Mouse (Mus musculus) midbrain, embryonic 16.5 days (tissue): ENCODE data around the gene Pex5. TPM values are rescaled to one million over a fixed set of nuclear protein-coding genes. Genes with fewer than 3 reads are reported as not detected.
"Not testable (repeated sequence)": the region's sequence is repeated elsewhere in the genome, so short reads cannot be mapped to it uniquely, and the experiment has no call there.

Experiments used
- ATAC-seq: fragments of 200-750 bp; cut with Nextera tagmentation; 2 replicates; pipeline ENCODE4 v1.8.0; 2017; ENCODE audit warnings: moderate TSS enrichment
- H3K27ac ChIP-seq: fragments of 300-500 bp; sonication (generic); 2 replicates; pipeline ENCODE4 v1.5.1; 2014; ENCODE audit warnings: mild to moderate bottlenecking, low read length, mixed read lengths
- H3K27me3 ChIP-seq: fragments of 300-500 bp; sonication (generic); 2 replicates; pipeline ENCODE4 v1.6.1; 2014; ENCODE audit warnings: low read depth, low read length, mixed read lengths; ENCODE audit not compliant: control insufficient read depth, insufficient read depth
- H3K36me3 ChIP-seq: fragments of 300-500 bp; sonication (generic); 2 replicates; pipeline ENCODE4 v1.6.1; 2014; ENCODE audit warnings: mild to moderate bottlenecking, low read length, moderate library complexity, mixed read lengths; ENCODE audit not compliant: control insufficient read depth, insufficient read depth
- H3K4me1 ChIP-seq: fragments of 300-500 bp; sonication (generic); 2 replicates; pipeline ENCODE4 v1.6.1; 2014; ENCODE audit warnings: mild to moderate bottlenecking, low read length, mixed read lengths; ENCODE audit not compliant: control insufficient read depth, insufficient read depth
- H3K4me2 ChIP-seq: fragments of 300-500 bp; sonication (generic); 2 replicates; pipeline ENCODE4 v1.6.1; 2014; ENCODE audit warnings: mild to moderate bottlenecking, low read length, mixed read lengths
- H3K4me3 ChIP-seq: fragments of 300-500 bp; sonication (generic); 2 replicates; pipeline ENCODE4 v1.5.1; 2014; ENCODE audit warnings: low read depth, mild to moderate bottlenecking, low read length, moderate library complexity, mixed read lengths
- H3K9ac ChIP-seq: fragments of 300-500 bp; sonication (generic); 2 replicates; pipeline ENCODE4 v1.6.1; 2014; ENCODE audit warnings: low read depth, low read length, mixed read lengths
- H3K9me3 ChIP-seq: fragments of 300-500 bp; sonication (generic); replicated peaks from 2 replicates; pipeline ENCODE4 v1.6.1; 2014; ENCODE audit warnings: mild to moderate bottlenecking, low read length, mixed read lengths; ENCODE audit not compliant: control insufficient read depth, poor library complexity, severe bottlenecking
- whole genome bisulfite sequencing: fragments of 180-500 bp; shearing (Covaris S2); extraction: QIAGEN DNeasy Blood & Tissue Kit; methylation state at CpG from one replicate; pipeline ENCODE4 v1.1.7; 2014; 5-methylcytosine and 5-hydroxymethylcytosine counted together
- polyA plus RNA-seq: library from polyadenylated mRNA; unstranded; fragments of >200 nt; fragmentation: Nextera tagmentation; extraction: Ambion mirVana; gene quantifications from 2 replicates; pipeline ENCODE4 v1.2.1, GENCODE M21; 2015

Gene Pex5
- polyA plus RNA-seq, 1 experiment from 2014 or later = 75.5 TPM

DNA sequence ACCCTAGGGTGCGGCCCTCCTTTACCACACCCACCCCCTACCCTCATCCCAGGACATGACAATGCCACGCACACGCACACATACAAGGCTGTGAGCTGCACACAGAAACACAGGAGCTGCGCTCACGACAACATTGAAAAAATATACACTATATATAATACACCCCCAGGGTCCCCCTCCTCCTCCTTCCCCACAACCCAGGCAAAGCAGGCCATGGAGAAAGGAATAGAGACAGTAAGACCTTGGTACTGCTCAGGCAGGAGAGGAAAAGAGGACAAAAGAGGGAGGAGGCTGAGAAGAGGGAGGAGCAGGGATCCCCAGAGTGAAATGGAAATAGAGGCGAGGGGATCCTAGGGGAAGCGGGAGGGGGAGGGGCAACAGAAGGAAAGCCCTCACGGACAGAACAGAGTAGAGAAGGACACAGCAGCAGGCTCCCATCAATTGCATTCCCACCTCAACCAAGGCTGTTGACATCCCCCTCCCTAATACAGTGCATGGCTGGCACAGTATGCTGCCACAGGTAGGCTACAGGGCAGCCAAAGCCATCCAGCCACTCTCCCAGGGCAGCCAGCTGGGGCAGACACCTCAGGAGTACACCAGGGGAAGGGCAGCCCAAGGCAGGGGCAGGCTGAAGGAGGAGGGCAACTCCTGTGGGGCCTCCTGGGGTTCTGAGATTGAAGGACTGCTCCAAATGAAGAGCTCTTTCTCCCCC lies 16.1 kb upstream of the Pex5 start:
- H3K27me3 ChIP-seq = no peaks in the 10 kb centered on the region
- H3K4me3 ChIP-seq = no peak overlapping the region
- no peaks in the 10 kb centered on the region for H3K4me1 ChIP-seq
- no peaks in the 10 kb centered on the region for H3K9me3 ChIP-seq
- H3K4me2 ChIP-seq = no peak overlapping the region
- peaks cover 11% of the 10 kb centered on the region; the same call in 1 of the 2 replicates for H3K36me3 ChIP-seq
- 35% methylated on average over 8 of the region's 8 CpGs for WGBS
- peak; percentile 31 for ATAC-seq
- no peak overlapping the region for H3K27ac ChIP-seq
- 0 out of 2 replicates have a peak overlapping the region, but pooled peaks have one; percentile 12 for H3K9ac ChIP-seq

- Histone ChIP-seq H3K4me2 (no peak overlapping the region), H3K9me3 (no peaks in the 10 kb centered on the region), H3K27ac (no peak overlapping the region), H3K36me3 (peaks cover 10% of the 10 kb centered on the region; the same call in 1 of the 2 replicates), H3K27me3 (no peaks in the 10 kb centered on the region), H3K9ac (no peak overlapping the region), H3K4me1 (no peaks in the 10 kb centered on the region), H3K4me3 (no peak overlapping the region)
- WGBS = 65% methylated on average over 3 of the region's 3 CpGs
- no peak for ATAC-seq
These were observed 15.5 kb upstream of the Pex5 start for GRCm38 (mm10) chr6:124430379-124430778.

GRCm38 (mm10) chr6:124427791-124428576 lies 13.1 kb upstream of the Pex5 start:
- H3K9ac ChIP-seq = no peak overlapping the region
- peaks cover 2% of the 10 kb centered on the region; the same call in 1 of the 2 replicates for H3K36me3 ChIP-seq
- no peak for ATAC-seq
- WGBS = 48% methylated on average over 6 of the region's 6 CpGs
- H3K4me1 ChIP-seq = no peaks in the 10 kb centered on the region
- no peak overlapping the region for H3K4me2 ChIP-seq
- no peak overlapping the region for H3K4me3 ChIP-seq
- H3K27ac ChIP-seq = no peak overlapping the region
- no peaks in the 10 kb centered on the region for H3K27me3 ChIP-seq
- no peaks in the 10 kb centered on the region for H3K9me3 ChIP-seq

- Histone ChIP-seq H3K36me3 (peaks cover 2% of the 10 kb centered on the region; the same call in 1 of the 2 replicates), H3K4me1 (no peaks in the 10 kb centered on the region), H3K9ac (no peak overlapping the region), H3K27ac (no peak overlapping the region), H3K9me3 (no peaks in the 10 kb centered on the region), H3K4me2 (no peak overlapping the region), H3K27me3 (no peaks in the 10 kb centered on the region), H3K4me3 (no peak overlapping the region)
- 89% methylated on average over 7 of the region's 7 CpGs for whole genome bisulfite sequencing
- ATAC-seq = no peak
These were observed 12.4 kb upstream of the Pex5 start for GRCm38 (mm10) chr6:124427289-124427688.

DNA sequence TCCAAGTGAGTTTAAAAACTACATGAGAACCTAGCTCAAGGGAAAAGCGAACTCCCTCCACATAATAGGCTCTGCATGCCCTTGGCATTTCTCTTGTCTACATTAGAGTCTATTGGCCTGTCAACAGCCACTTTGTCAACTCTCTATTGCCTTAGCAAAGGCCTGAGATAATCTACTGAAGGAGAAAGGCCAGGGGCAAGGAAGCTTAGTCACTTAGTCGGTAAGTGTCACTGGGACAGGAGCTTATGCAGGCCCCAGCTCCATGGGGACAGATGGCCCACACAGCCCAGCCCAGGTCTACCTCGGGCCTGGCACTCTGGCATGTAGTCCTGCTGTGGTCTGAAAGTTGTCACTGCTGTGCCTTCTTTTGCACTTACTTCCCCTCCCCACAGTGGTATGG lies 11.7 kb upstream of the Pex5 start:
- ATAC-seq = no peak
- H3K36me3 ChIP-seq = peaks cover 2% of the 10 kb centered on the region; the same call in 1 of the 2 replicates
- WGBS = 78% methylated on average over 3 of the region's 3 CpGs
- H3K9me3 ChIP-seq = no peaks in the 10 kb centered on the region
- no peak overlapping the region for H3K27ac ChIP-seq
- H3K4me2 ChIP-seq = no peak overlapping the region
- no peaks in the 10 kb centered on the region for H3K27me3 ChIP-seq
- no peak overlapping the region for H3K9ac ChIP-seq
- no peaks in the 10 kb centered on the region for H3K4me1 ChIP-seq
- no peak overlapping the region for H3K4me3 ChIP-seq

- H3K27ac ChIP-seq = no peak overlapping the region
These were observed 10.7 kb upstream of the Pex5 start for GRCm38 (mm10) chr6:124425523-124425922.

GRCm38 (mm10) chr6:124425042-124425441 lies 10.2 kb upstream of the Pex5 start:
- H3K4me1 ChIP-seq = not testable (repeated sequence)

More at GRCm38 (mm10) chr6:124425523-124425922, 10.7 kb upstream of the Pex5 start:
- H3K9ac ChIP-seq = no peak overlapping the region
- no peak overlapping the region for H3K4me3 ChIP-seq
- ATAC-seq = no peak
- no peaks in the 10 kb centered on the region for H3K27me3 ChIP-seq
- no peaks in the 10 kb centered on the region for H3K36me3 ChIP-seq
- no peak overlapping the region for H3K4me2 ChIP-seq
- H3K9me3 ChIP-seq = no peaks in the 10 kb centered on the region
- WGBS = 85% methylated on average over 6 of the region's 6 CpGs
- H3K4me1 ChIP-seq = no peaks in the 10 kb centered on the region

DNA sequence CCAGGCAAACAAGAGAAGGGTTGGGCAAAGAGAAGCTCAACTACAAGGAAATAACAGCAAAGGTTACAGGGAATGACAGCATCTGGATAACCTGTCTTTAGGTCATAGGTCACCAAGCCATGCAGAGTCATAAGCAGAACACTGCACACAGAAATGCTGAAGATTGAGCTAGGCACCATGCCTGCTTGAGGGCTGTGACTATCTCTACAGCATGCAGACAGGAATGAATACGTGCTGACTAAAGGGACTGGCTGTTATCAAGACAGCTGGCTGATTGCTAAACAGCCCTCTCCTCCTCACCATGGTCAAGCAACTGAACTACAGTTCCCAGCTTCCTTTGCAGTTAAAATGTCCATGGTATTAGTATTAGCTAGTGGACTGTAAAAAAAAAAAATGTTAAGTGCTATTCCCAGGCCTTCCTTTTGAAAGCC lies 9.2 kb upstream of the Pex5 start:
- no peak overlapping the region for H3K9ac ChIP-seq
- H3K27ac ChIP-seq = no peak overlapping the region
- H3K9me3 ChIP-seq = no peaks in the 10 kb centered on the region
- ATAC-seq = no peak
- no peak overlapping the region for H3K4me3 ChIP-seq
- no peaks in the 10 kb centered on the region for H3K4me1 ChIP-seq
- no peaks in the 10 kb centered on the region for H3K36me3 ChIP-seq
- WGBS = 67% methylated on average over 1 of the region's 1 CpGs
- H3K27me3 ChIP-seq = no peaks in the 10 kb centered on the region
- H3K4me2 ChIP-seq = no peak overlapping the region

More at GRCm38 (mm10) chr6:124425042-124425441, 10.2 kb upstream of the Pex5 start:
- not testable (repeated sequence) for H3K9me3 ChIP-seq, H3K4me2 ChIP-seq, H3K4me3 ChIP-seq, ATAC-seq, H3K27me3 ChIP-seq, H3K36me3 ChIP-seq, H3K9ac ChIP-seq, H3K27ac ChIP-seq
- WGBS = 75% methylated on average over 7 of the region's 7 CpGs

DNA sequence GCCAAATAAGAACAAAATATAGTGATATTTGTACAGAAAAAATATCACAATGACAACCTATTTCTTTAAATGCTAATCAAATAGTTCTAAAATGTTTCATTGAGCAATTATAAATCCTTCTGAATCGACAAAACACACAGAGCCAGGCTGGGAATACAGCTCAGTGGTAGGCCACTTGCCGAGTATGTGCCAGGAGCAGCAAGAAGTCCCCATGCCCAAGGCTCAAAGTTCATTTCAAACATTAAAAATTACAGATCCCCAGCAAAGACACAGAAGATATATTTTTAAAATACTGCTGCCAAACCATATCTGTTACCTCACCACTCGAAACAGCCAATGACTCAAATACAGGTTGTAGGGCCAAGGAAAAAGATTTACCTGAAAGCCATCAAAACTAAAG lies 3.8 kb upstream of the Pex5 start:
- WGBS = 90% methylated on average over 3 of the region's 3 CpGs
- Histone ChIP-seq H3K4me1 (peaks cover 9% of the 10 kb centered on the region), H3K36me3 (no peaks in the 10 kb centered on the region), H3K9ac (no peak overlapping the region), H3K27me3 (no peaks in the 10 kb centered on the region), H3K4me3 (no peak overlapping the region), H3K4me2 (no peak overlapping the region), H3K27ac (no peak overlapping the region), H3K9me3 (no peaks in the 10 kb centered on the region)
- ATAC-seq = no peak
